Mouse (Mus musculus) kidney, adult 2 months (tissue): ENCODE measurements around the gene Fam228a. TPM values are rescaled to one million over a fixed set of nuclear protein-coding genes. Genes with fewer than 3 reads are reported as not detected.
"Not testable (repeated sequence)": the region's sequence is repeated elsewhere in the genome, so short reads cannot be mapped to it uniquely, and the experiment has no call there.

Source experiments
- DNase-seq: peaks from one replicate; pipeline ENCODE4 v3.0.0; 2021
- H3K27ac ChIP-seq: fragments of 200-500 bp; 2 replicates; pipeline ENCODE4 v1.5.1; 2012; ENCODE audit warnings: low read depth, low read length, control low read depth, inconsistent platforms; ENCODE audit not compliant: insufficient read depth
- H3K27me3 ChIP-seq: fragments of 200-500 bp; replicated peaks from 2 replicates; pipeline ENCODE4 v1.6.1; 2012; ENCODE audit warnings: mild to moderate bottlenecking, moderate library complexity, low read length, inconsistent platforms; ENCODE audit not compliant: control insufficient read depth, insufficient read depth
- H3K36me3 ChIP-seq: fragments of 200-500 bp; 2 replicates; pipeline ENCODE4 v1.6.1; 2012; ENCODE audit warnings: mild to moderate bottlenecking, moderate library complexity, low read length, inconsistent platforms; ENCODE audit not compliant: control insufficient read depth, insufficient read depth
- H3K4me1 ChIP-seq: fragments of 200-500 bp; 2 replicates; pipeline ENCODE4 v1.6.1; 2011; ENCODE audit warnings: low read length; ENCODE audit not compliant: control insufficient read depth, insufficient read depth
- H3K4me3 ChIP-seq: fragments of 200-500 bp; 2 replicates; pipeline ENCODE4 v1.5.1; 2011; ENCODE audit warnings: mild to moderate bottlenecking, low read depth, low read length, control low read depth; ENCODE audit not compliant: insufficient read depth
- CTCF ChIP-seq: fragments of 200-500 bp; conservative IDR thresholded peaks from 2 replicates; pipeline ENCODE4 v1.5.1; 2011; ENCODE audit warnings: low read depth, mild to moderate bottlenecking, control low read depth, low read length, moderate library complexity, mixed read lengths; ENCODE audit not compliant: insufficient read depth, insufficient read length
- POLR2A ChIP-seq: fragments of 200-500 bp; IDR thresholded peaks from one replicate; pipeline ENCODE4 v1.6.1; 2011; ENCODE audit warnings: low read depth, low read length, control low read depth
- WGBS: fragments of 180-500 bp; shearing (Covaris S2); methylation state at CpG from one replicate; pipeline ENCODE4 v1.1.7; 2018; 5-methylcytosine and 5-hydroxymethylcytosine counted together
- polyA plus RNA-seq: library from polyadenylated mRNA; depleted of rRNA; stranded (reverse); fragments of >200 nt; gene quantifications from 2 replicates; pipeline ENCODE4 v1.2.3, GENCODE M21; 2012

Gene Fam228a
- polyA plus RNA-seq, 1 experiment, result 0.22 TPM

- Histone ChIP-seq H3K27me3 (no peaks in the 10 kb centered on the region), H3K4me3 (no peak overlapping the region), H3K27ac (no peak overlapping the region), H3K36me3 (0 out of 2 replicates have a peak, but pooled peaks cover 1% of the 10 kb centered on the region), H3K4me1 (no peaks in the 10 kb centered on the region)
- DNase-seq, result no peak
- WGBS, result 96% methylated on average over 5 of the region's 5 CpGs
- TF ChIP-seq CTCF (no peak), POLR2A (no peak)
Observed at GRCm38 (mm10) chr12:4706175-4706574, 32.1 kb downstream of the Fam228a start.

GRCm38 (mm10) chr12:4705626-4706025 is 32.6 kb downstream of the Fam228a start:
- H3K36me3 ChIP-seq, H3K4me1 ChIP-seq, H3K27ac ChIP-seq, H3K4me3 ChIP-seq, H3K27me3 ChIP-seq, DNase-seq: not testable (repeated sequence)
- WGBS, result 92% methylated on average over 6 of the region's 6 CpGs

DNA sequence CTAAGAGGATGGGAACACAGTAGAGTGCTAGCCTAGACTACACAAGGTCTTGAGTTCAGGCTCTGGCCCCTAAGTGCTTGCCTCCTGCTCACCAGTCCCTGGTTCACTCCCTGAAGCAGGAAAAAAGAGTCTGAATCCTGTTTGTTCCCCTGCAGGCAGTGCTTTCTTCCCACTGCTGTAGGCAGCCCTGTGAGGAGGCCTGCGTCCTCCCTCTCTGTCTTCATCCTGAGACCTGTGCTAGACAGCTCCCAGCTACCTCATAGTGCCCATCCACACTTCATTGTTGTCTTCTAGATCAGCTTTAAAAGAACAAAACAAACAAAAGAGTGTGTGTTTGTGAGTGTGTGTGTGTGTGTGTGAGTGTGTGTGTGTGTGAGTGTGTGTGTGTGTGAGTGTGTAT is 43.7 kb downstream of the Fam228a start:
- TF ChIP-seq POLR2A (no peak), CTCF (no peak)
- Histone ChIP-seq H3K36me3 (no peaks in the 10 kb centered on the region), H3K27ac (no peak overlapping the region), H3K4me3 (no peak overlapping the region), H3K4me1 (no peaks in the 10 kb centered on the region), H3K27me3 (no peaks in the 10 kb centered on the region)
- 100% methylated on average over 1 of the region's 1 CpGs for WGBS
- no peak for DNase-seq

DNA sequence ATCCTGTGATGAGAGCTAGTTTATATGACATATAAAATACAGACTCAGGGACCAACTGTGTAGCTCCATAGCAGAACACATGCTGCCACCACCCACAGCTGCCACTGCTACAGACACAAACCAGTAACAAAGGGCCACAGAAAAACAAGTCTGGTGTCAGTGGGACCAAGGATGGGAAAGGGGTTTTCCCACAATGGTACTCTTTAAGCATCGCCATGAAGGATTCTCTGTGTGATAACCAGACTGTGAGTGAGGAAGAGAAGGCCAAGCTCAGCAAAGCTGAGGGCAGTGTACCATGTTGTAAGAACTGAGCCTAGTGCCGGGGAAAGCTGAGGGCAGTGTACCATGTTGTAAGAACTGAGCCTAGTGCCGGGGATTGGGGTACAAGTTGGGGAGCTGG is 47.0 kb downstream of the Fam228a start:
- no peak for DNase-seq

DNA sequence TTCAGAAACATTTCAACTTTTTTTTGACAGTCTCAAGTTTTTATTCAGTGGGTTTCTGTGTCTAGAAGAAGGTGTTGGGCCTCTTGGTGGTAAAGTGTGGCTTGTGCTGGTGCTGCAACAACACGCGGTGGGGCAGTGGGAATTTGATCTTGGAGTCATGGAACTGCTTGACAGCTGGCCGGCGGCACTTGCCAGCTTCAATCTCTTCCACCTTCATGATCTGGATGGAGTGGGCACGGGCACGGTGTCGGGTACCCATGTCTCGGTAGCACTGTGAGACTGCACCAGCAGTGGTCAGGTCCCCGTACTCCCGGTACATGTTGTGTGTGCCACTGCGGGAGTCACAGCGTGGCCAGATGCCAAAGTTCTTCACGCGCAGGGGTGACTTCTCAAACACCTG is 48.9 kb downstream of the Fam228a start:
- Histone ChIP-seq H3K27me3 (no peaks in the 10 kb centered on the region), H3K4me3 (no peak overlapping the region), H3K27ac (no peak overlapping the region), H3K36me3 (no peaks in the 10 kb centered on the region), H3K4me1 (no peaks in the 10 kb centered on the region)
- DNase-seq, result no peak
- 89% methylated on average over 14 of the region's 14 CpGs for WGBS
- TF ChIP-seq CTCF (no peak), POLR2A (no peak)

More for the DNA sequence above, 47.0 kb downstream of the Fam228a start:
- 83% methylated on average over 3 of the region's 3 CpGs for WGBS
- TF ChIP-seq CTCF (no peak), POLR2A (no peak)
- no peaks in the 10 kb centered on the region for H3K4me1 ChIP-seq
- H3K27me3 ChIP-seq, result no peaks in the 10 kb centered on the region
- no peak overlapping the region for H3K27ac ChIP-seq
- H3K36me3 ChIP-seq, result no peaks in the 10 kb centered on the region
- no peak overlapping the region for H3K4me3 ChIP-seq

DNA sequence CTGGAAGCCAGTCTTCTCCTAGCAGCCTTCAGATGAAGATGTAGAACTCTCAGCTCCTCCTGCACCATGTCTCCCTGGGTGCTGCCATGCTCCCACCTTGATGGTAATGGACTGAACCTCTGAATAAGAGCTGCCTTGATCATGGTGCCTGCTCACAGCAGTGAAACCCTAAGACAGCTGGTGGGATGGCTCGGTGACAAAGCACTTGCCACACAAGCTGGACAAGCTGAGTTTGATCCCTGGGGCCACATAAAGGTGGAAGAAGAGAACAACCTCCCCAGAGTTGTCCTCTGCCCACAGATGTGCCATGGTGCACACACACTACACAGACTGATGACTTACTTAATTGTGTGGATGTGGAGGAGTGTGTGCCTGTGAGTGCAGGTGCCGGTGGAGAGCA is 49.8 kb downstream of the Fam228a start:
- no peaks in the 10 kb centered on the region for H3K4me1 ChIP-seq
- 83% methylated on average over 2 of the region's 2 CpGs for WGBS
- no peak overlapping the region for H3K4me3 ChIP-seq
- no peaks in the 10 kb centered on the region for H3K27me3 ChIP-seq
- no peaks in the 10 kb centered on the region for H3K36me3 ChIP-seq
- no peak overlapping the region for H3K27ac ChIP-seq
- no peak for TF ChIP-seq CTCF
- no peak for TF ChIP-seq POLR2A
- DNase-seq, result no peak

- Histone ChIP-seq H3K27ac (no peak overlapping the region), H3K4me3 (no peak overlapping the region), H3K4me1 (no peaks in the 10 kb centered on the region), H3K36me3 (no peaks in the 10 kb centered on the region), H3K27me3 (no peaks in the 10 kb centered on the region)
- no peak for DNase-seq
- TF ChIP-seq POLR2A, result no peak
- TF ChIP-seq CTCF, result no peak
- WGBS, result 86% methylated on average over 4 of the region's 4 CpGs
Observed at GRCm38 (mm10) chr12:4685441-4685840, 52.8 kb downstream of the Fam228a start.

DNA sequence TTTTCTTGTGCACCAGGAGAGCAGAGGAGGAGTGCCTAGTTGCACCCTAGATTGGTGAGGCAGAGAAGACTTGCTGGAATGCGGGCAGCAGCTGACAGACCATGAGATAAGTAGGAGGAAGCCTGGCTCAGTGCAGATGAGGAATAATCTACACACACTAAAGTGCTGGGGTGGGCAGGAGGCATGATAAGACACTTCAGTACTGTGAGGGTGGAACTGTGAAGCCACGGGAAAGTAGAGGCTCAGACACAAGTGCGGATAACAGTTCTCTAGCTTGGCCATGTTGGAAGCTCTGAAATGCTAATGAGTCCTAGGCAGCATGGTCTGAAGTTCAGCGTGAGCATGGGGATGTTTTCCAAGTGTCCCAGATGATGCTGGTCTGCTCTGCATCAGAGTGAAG is 58.3 kb downstream of the Fam228a start:
- no peak for DNase-seq
- no peaks in the 10 kb centered on the region for H3K27me3 ChIP-seq
- 62% methylated on average over 4 of the region's 4 CpGs for WGBS
- TF ChIP-seq POLR2A (no peak), CTCF (no peak)
- H3K36me3 ChIP-seq, result peaks cover 2% of the 10 kb centered on the region
- no peak overlapping the region for H3K4me3 ChIP-seq
- H3K4me1 ChIP-seq, result no peaks in the 10 kb centered on the region
- H3K27ac ChIP-seq, result no peak overlapping the region
